Mouse (Mus musculus) gastrocnemius, adult 8-10 months (tissue): Measurements from ENCODE around the gene Xylb. TPM values are rescaled to one million over a fixed set of nuclear protein-coding genes. Genes with fewer than 3 reads are reported as not detected.

Experiments
- DNase-seq, 2 experiments: peaks; one replicate each; pipeline ENCODE4 v3.0.0; 2022; ENCODE audit warnings: low spot score in 2 of 2
- total RNA-seq, 4 experiments: library from RNA; stranded (reverse); gene quantifications; 2 replicates each; pipeline ENCODE4 v1.2.4; 2022

Xylb gene
- total RNA-seq: under 1 TPM in 2 of 4 experiments, not detected in 2; 0.07 to 0.11 TPM

GRCm38 (mm10) chr9:119357331-119358057 is at the start of gene Xylb:
TSS of gene Xylb (plus strand) at chr9:119357381.
- DNase-seq: peak; percentile 74 to 87

- DNase-seq: no peak
Measured at GRCm38 (mm10) chr9:119309067-119309466, 48.1 kb upstream of the Xylb start.

GRCm38 (mm10) chr9:119313096-119313495 is 44.1 kb upstream of the Xylb start:
- DNase-seq: no peak

GRCm38 (mm10) chr9:119318891-119319290 is 38.3 kb upstream of the Xylb start:
- no peak for DNase-seq

GRCm38 (mm10) chr9:119320446-119320845 is 36.7 kb upstream of the Xylb start:
- DNase-seq: no peak

DNA sequence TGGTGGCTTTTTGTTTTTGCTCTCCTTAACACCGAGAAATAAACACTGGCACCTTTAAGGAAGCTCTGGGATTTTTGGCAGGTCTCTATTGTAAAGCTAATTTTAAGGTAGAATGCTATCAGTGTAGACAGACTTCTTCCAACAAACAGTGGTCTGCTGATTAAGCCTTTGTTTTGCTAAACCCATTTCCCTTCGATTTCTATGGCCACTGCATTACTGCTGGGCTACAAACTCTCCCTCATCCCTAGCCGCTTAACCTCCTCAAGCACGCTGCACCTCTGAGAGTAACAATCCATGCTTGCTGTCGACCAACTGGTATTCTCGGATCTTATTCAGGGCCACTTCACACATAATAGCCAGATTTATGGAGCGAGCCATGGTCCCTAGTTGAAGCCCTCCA is 36.2 kb upstream of the Xylb start:
- DNase-seq: no peak

DNA sequence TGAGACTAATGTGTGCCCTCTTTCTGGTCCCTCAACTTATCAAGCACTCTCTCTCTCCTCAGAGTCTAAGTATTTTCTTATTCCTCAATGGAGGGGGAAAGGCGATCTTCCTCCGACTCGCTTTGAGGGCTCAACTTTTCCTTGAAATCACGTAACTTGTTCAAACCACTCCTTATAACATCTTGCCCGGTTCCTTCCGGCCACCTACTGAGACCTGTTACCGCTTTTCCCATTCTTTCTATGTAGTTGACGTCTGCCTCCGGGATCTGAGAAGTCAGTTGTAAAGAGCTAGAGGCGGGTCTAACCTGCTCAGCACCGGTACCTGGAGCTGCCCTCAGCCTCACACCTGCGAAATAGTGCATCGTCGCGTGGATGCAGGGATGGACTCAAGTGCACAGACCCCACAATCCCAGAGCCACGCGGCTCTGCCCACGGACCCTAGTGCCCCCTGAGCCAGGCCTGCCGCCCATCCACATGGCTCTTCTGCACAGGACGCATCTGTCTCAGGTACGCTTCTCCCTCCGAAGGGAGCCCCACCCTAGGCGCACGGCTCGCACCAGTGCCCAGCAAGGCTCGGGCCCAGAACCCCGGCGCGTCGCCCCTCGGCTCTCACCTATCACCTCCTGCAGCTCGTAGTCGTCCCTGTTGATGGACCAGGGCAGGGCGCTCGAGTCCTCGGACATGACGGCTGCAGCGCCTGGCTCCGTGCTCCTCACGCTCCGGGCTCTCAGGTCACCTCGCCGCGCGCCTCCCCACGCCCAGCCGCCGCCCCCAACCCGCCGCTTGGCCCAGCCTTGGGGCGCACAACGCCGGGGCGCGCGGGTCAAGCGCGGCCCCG is 35.6 kb upstream of the Xylb start:
- peak in 1 of 2 experiments; percentile 68 for DNase-seq

DNA sequence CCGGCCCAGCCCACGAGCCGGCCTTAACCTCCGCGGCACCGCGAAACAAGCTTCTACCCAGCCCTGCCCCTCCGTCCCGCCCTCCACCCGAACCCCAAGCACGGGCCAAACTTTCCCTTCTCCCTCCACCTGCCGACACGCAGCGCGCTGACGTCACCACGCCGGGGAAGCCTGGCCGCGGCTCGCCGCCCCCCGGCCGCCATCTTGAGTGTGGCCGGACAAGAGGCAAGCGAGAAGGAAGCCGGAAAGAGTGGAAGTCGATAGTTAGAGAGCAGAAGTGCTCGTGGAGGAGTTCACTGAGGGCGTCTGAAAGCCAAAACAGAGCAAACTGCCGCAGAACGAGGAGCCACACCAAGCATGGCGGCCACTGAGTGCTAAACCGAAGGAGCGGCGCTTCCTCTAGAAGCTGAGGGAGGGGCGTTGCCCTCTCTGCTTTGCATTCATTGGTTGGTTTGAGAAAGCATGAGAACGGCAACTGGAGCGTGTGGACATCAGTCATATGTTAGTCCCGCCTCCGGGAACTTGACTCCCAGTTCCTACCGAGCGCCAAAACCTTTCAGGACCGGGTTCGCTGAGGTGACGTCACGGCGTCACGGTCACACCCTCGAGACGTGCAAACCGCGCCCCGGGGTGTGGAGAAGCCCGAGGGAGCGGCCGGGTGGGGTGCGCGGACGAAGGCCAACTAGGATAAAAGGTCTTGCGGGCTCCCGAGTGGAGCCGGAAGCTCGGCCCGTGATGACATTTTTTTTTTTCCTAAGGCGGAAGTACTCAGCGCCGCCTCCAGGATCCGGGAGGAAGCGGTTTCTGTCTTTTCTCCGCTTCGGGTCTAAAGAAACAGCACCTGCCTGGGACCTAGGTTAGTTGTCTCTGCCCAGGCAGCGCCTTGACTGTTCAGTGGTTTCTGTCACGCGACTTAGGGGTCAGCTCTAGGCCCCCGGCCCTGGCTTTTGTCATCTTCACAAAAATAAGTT is 34.6 kb upstream of the Xylb start, which contains the start of gene Oxsr1:
Oxsr1 (minus strand) TSS at position 139 of the 971 bp plus-strand sequence.
- DNase-seq: peak; percentile 99

- DNase-seq: no peak
Measured at GRCm38 (mm10) chr9:119323260-119323645, 33.9 kb upstream of the Xylb start.

- DNase-seq: no peak
Measured at GRCm38 (mm10) chr9:119324130-119324529, 33.1 kb upstream of the Xylb start.

DNA sequence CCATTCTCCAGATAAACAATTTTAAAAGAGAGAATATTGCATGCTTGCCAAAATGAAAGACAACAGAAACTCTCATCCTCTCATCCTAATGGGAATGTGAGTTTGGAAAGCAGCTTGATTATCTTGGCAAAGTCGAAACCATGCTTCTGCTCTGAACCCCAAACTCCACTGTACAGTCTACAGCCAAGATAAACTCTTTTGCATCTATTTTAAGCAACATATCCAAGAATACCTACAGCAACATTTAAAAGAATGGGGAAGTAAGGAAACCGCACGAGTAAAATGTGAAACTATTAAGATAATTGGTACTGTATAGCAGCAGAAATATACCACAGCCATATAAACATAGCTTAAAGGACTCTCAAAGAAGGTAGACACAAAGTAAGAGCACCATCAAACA is 28.7 kb upstream of the Xylb start:
- DNase-seq: no peak

DNA sequence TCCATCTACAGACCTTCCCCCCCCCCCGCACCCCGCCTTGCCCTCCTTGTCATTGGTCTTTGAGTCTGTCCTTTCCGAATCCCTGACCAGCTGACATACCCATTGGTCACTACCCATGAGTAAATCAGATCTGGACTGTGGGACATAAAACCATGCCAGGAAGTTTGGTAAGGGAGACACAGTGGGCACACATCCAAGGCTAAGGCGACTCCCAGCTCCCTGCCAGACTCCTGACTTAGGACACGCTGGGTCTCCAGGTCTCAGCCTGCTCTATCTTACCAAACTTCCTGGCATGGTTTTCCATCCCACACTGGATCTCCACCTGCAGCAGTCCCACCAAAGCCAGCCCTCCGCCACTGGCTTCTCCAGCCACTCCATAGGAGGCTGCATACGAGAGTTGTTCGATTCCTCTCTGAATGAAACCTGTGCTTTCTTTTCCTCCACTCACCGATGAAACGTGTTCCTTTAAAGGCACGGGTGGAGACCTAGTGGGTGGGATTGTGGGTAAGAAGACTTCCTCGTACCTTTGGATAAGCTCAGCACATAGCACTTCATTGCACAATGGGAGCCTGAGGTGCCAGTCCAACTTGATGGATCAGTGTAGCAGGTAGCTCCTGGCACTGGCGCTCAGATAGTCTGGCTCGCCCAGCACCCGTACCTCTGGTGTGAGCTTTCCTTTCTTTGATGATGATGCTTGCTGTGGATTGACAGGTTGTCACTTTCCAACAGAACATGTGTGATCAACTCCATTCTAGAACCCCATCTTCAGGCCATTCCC is 26.8 kb upstream of the Xylb start:
- no peak for DNase-seq

GRCm38 (mm10) chr9:119334324-119334723 is 22.9 kb upstream of the Xylb start:
- peak; percentile 58 to 62 for DNase-seq

DNA sequence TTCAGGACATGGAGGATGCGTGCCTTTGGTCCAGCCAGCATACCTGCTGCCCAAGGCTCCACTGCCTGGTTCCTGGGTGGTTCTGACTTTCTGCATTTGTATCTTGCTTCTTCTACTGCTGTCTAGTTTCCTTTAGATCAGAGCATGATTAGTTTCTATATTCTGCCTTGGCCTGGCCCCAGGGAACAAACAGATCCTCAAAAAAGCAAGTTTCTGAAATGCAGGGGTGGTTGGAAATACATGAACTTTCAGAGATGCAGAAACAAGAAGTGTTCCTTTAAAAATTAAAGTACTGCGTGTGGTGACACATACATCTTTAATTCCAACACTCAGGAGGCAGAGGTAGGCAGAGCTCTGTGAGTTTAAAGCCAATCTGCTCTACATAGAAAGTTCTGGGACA is 22.3 kb upstream of the Xylb start:
- no peak for DNase-seq

DNA sequence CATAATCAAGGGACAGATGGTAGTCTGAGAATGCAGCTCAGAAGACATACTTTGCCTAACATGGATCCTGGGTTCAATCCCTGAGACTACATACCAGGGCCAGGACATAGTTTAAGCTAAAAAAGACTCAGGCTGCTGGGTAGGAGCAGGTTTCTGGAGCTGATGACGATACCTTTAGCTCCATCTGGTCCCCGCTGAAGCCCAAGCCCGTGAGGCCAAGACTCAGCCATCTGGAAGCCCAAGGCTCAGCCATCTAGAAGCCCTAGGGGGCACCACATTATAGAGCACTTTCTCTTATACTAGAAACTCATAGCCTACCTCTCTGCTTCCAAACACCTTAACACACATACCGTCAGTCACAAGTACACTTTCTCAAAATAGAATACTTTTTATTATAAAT is 21.6 kb upstream of the Xylb start:
- DNase-seq: no peak

- DNase-seq: no peak
Measured at GRCm38 (mm10) chr9:119337842-119338241, 19.3 kb upstream of the Xylb start.

GRCm38 (mm10) chr9:119338350-119338749 is 18.8 kb upstream of the Xylb start:
- DNase-seq: no peak

DNA sequence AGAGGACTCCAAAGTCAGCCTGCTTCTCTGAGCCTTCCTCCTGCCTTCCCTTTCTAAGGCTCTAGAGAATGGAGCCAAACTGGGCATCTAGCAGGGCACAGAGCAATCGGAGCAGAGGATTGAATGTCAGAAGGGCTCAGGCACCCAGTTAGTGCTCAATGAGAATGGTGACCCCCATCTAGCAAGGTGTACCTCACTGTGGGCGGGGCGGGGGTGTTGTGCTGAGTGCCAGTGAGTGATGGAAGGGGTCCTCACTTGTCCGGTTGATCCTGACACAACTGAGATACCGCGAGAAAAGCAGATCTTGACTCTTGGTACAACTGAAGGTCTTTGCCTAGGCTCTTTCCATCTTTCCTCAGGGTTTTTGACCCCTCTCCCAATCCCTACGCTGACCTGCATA is 18.1 kb upstream of the Xylb start:
- no peak for DNase-seq

- peak; percentile 54 to 65 for DNase-seq
Measured at GRCm38 (mm10) chr9:119339558-119340211, 17.5 kb upstream of the Xylb start, which contains the start of gene Acaa1a. TSS of gene Acaa1a (plus strand) at chr9:119339676.

- no peak for DNase-seq
Measured at GRCm38 (mm10) chr9:119340212-119340580, 17.0 kb upstream of the Xylb start.
